Mouse (Mus musculus) spleen, adult 2 months (tissue): ENCODE results near the gene Upk1a. TPM values are rescaled to one million over a fixed set of nuclear protein-coding genes. Genes with fewer than 3 reads are reported as not detected.

Experiments
- DNase-seq, 2 experiments: peaks; one replicate each; pipeline versions ENCODE4 v3.0.0 to v3.0.0-alpha.2; 2012 to 2021; ENCODE audit warnings: low spot score in 2 of 2, low read depth in 1 of 2
- H3K27ac ChIP-seq: fragments of 200-500 bp; 2 replicates; pipeline ENCODE4 v1.5.1; 2012; ENCODE audit warnings: low read length, inconsistent platforms; ENCODE audit not compliant: insufficient read depth
- H3K27me3 ChIP-seq: fragments of 200-500 bp; 2 replicates; pipeline ENCODE4 v1.6.1; 2012; ENCODE audit warnings: mild to moderate bottlenecking, moderate library complexity, low read length, inconsistent platforms; ENCODE audit not compliant: control insufficient read depth, insufficient read depth
- H3K36me3 ChIP-seq: fragments of 200-500 bp; 2 replicates; pipeline ENCODE4 v1.6.1; 2012; ENCODE audit warnings: mild to moderate bottlenecking, low read length, inconsistent platforms; ENCODE audit not compliant: control insufficient read depth, insufficient read depth
- H3K4me1 ChIP-seq: fragments of 200-500 bp; 2 replicates; pipeline ENCODE4 v1.6.1; 2011; ENCODE audit warnings: inconsistent platforms; ENCODE audit not compliant: control insufficient read depth, insufficient read depth, insufficient read length
- H3K4me3 ChIP-seq: fragments of 200-500 bp; 2 replicates; pipeline ENCODE4 v1.5.1; 2011; ENCODE audit warnings: mild to moderate bottlenecking, inconsistent platforms; ENCODE audit not compliant: insufficient read depth, insufficient read length; ENCODE audit errors: extremely low read depth
- CTCF ChIP-seq: fragments of 200-500 bp; IDR thresholded peaks from 2 replicates; pipeline ENCODE4 v1.5.1; 2011; ENCODE audit warnings: mild to moderate bottlenecking, inconsistent platforms; ENCODE audit not compliant: insufficient read depth, insufficient read length, insufficient replicate concordance; ENCODE audit errors: extremely low read depth
- POLR2A ChIP-seq: fragments of 200-500 bp; IDR thresholded peaks from 2 replicates; pipeline ENCODE4 v1.6.1; 2011; ENCODE audit warnings: low read depth, low read length, inconsistent platforms
- WGBS: fragments of 180-500 bp; shearing (Covaris S2); methylation state at CpG from one replicate; pipeline ENCODE4 v1.1.7; 2018; 5-methylcytosine and 5-hydroxymethylcytosine counted together
- polyA plus RNA-seq: library from polyadenylated mRNA; depleted of rRNA; stranded (reverse); fragments of >200 nt; gene quantifications from 2 replicates; pipeline ENCODE4 v1.2.3, GENCODE M21; 2012

Gene Upk1a
- polyA plus RNA-seq, 1 experiment, result 0.88 TPM

DNA sequence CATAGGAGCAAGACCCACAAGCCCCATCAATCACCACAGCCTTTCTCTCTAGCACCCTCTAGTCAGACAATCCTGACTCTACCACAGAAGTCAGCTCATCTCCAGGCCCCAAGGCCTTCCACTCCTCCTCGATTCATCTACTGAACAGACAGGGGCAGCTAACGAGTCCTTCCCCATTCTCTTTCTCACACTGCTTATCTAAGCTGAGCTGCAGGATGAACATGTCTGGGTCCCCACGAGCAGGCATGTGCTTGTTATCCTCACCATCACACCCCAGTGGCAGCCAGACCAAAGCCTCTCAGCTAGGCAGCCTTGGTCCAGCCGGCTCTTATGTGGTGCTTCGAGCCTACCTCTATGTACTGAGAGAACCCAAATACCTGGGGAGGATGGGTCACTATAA, 40.3 kb downstream of the Upk1a start:
- WGBS, result 79% methylated on average over 5 of the region's 5 CpGs
- Histone ChIP-seq H3K27ac (no peak overlapping the region), H3K27me3 (no peaks in the 10 kb centered on the region), H3K4me1 (no peaks in the 10 kb centered on the region), H3K4me3 (no peak overlapping the region), H3K36me3 (peaks cover 60% of the 10 kb centered on the region)
- no peak for DNase-seq
- TF ChIP-seq POLR2A (no peak), CTCF (no peak)

DNA sequence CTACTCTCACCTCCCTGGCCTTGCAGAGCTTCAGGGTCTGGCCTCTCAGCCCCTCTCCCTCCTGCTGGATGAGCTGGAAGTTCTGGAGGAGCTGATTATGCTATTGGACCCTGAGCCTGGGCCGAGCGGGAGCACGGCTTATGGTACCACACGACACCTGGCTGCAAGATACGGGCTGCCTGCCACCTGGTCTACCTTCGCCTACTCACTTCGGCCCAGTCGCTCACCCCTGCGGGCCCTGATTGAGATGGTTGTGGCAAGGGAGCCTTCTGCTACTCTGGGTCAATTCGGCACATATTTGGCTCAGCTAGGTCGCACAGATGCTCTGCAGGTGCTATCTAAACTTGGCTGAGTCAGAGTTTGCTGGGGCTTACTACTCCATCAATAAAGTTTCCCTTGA, 45.1 kb downstream of the Upk1a start:
- no peak for DNase-seq
- no peaks in the 10 kb centered on the region for H3K27me3 ChIP-seq
- WGBS, result 97% methylated on average over 11 of the region's 11 CpGs
- peaks cover 19% of the 10 kb centered on the region for H3K36me3 ChIP-seq
- no peak overlapping the region for H3K27ac ChIP-seq
- TF ChIP-seq POLR2A, result no peak
- no peak for TF ChIP-seq CTCF
- peaks cover 2% of the 10 kb centered on the region; the same call in 1 of the 2 replicates for H3K4me1 ChIP-seq
- no peak overlapping the region for H3K4me3 ChIP-seq

DNA sequence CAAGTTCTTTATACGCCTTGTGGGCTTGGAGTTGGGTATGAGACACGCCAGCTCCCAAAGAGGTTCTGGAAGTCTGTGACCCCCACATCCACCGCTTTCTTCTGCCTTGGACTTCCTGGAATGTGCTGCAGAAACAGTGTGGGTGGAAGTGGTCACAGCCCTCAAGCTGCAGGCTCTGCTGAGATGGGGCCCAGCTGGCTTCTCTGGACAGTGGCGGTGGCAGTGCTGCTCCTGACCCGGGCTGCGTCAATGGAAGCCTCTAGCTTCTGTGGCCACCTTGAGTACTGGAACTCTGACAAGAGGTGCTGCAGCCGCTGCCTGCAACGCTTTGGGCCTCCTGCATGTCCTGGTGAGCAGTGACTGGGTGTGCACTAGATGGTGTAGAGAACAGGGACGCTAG, 46.6 kb downstream of the Upk1a start:
- Histone ChIP-seq H3K36me3 (peaks cover 16% of the 10 kb centered on the region), H3K27ac (no peak overlapping the region), H3K27me3 (no peaks in the 10 kb centered on the region), H3K4me1 (peaks cover 2% of the 10 kb centered on the region; the same call in 1 of the 2 replicates), H3K4me3 (no peak overlapping the region)
- WGBS, result 79% methylated on average over 9 of the region's 9 CpGs
- no peak for TF ChIP-seq POLR2A
- no peak for TF ChIP-seq CTCF
- no peak for DNase-seq

DNA sequence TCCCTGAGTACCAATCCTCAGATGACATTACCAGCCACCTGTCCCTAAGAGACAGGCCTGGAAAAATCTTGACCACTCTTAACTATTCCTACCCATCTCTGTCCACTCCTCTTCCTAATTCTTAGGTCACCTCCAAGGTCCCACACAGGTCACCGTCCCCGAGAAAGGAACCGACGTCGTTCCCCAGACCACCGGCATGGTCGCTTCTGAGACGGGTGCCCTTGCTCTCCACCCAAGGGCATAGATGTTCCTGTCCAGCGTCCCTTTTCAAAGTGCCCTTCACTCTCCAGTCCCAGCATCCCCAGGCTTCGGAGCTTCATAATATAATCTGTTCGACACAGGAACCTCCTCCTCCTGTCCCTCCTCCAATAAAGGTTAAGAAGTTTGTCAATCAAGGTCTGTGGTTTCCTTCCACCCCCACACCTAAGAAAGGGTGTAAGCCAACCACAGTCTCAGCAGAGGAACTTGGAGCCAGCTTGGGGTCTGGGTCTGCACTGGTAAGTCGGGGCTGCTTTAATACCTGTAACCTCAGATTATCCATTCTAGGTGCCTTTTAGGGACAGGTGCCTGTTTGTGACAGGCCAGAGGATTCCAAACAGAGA, 47.6 kb downstream of the Upk1a start, which contains the start of gene Igflr1:
Igflr1 (plus strand) TSS at position 458 of the 602 bp plus-strand sequence.
- DNase-seq, result no peak
- WGBS, result 83% methylated on average over 12 of the region's 12 CpGs
- Histone ChIP-seq H3K27me3 (no peaks in the 10 kb centered on the region), H3K36me3 (peaks cover 14% of the 10 kb centered on the region), H3K4me1 (peaks cover 2% of the 10 kb centered on the region; the same call in 1 of the 2 replicates), H3K4me3 (no peak within 1 kb of the TSS), H3K27ac (peak within 1 kb of the TSS; percentile 47)
- TF ChIP-seq CTCF (no peak), POLR2A (no peak)

DNA sequence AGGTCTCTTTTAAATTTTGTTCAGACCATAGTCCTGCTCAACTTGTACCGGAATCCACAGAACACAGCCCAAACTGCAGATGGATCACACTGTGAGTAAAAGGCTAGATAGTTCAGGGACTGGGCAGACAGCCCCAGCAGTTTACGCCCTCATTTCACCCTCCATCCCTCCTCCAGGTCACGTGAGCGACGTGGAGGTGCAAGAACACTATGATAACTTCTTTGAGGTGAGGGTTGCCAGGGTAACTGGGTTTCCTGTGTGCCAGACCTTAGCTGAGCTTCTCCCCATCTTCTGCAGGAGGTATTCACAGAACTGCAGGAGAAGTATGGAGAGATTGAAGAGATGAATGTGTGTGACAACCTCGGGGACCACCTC, 48.8 kb downstream of the Upk1a start:
- Histone ChIP-seq H3K36me3 (peaks cover 3% of the 10 kb centered on the region), H3K27ac (peak overlapping the region; percentile 95), H3K4me1 (peaks cover 2% of the 10 kb centered on the region; the same call in 1 of the 2 replicates), H3K4me3 (peak overlapping the region; percentile 90), H3K27me3 (no peaks in the 10 kb centered on the region)
- TF ChIP-seq CTCF, result no peak
- DNase-seq, result peak in 1 of 2 experiments; percentile 42
- WGBS, result 21% methylated on average over 6 of the region's 6 CpGs

DNA sequence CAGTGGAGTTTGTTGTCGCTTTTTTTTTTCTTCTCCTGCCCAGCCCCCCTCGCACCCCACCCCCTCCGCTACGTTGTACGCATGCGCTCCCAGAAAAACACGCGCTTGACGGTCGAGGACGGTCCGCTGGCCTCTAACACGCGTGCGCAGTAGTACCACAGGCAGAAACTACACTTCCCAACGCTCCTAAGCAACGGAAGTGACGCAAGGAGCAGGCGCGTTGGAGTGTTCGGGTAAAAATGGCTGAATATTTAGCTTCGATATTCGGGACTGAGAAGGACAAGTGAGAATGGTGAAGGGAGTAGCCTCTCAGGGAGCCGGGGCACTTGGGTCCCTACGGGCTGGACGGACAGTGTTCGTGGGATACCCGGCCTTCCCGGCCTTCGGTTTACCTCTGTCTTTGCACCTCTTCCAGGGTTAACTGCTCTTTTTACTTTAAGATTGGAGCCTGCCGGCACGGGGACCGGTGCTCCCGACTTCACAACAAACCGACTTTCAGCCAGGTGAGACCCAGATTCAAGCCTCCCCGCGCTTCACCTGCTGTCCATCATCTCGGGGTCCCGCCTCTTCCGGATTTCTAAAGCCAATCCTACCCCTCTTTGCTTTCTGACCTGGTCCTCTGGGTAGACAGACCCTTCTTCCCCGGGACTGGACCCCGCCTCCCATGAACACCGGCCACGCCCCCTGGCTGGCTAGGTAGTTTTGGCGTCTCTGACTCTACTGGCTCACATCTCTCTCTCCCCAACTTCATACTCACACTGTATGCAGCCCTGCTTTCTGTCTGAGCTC, 49.3 kb downstream of the Upk1a start, which contains the start of the genes U2af1l4, Gm49396 and Psenen:
U2af1l4 (plus strand) TSS at position 185 of the 789 bp plus-strand sequence.
Gm49396 (plus strand) TSS at position 228 of the 789 bp plus-strand sequence.
Psenen (minus strand) TSS at position 511 of the 789 bp plus-strand sequence.
- TF ChIP-seq POLR2A, result no peak; the same call in 1 of the 2 replicates
- TF ChIP-seq CTCF, result no peak
- DNase-seq, result peak; percentile 95 to 98
- Histone ChIP-seq H3K4me3 (peak within 1 kb of the TSS; percentile 90), H3K36me3 (peaks cover 2% of the 10 kb centered on the region; the same call in 1 of the 2 replicates), H3K27me3 (no peaks in the 10 kb centered on the region), H3K4me1 (peaks cover 6% of the 10 kb centered on the region; the same call in 1 of the 2 replicates), H3K27ac (peak within 1 kb of the TSS; percentile 95)
- WGBS, result under 1% methylated on average over 45 of the region's 45 CpGs

DNA sequence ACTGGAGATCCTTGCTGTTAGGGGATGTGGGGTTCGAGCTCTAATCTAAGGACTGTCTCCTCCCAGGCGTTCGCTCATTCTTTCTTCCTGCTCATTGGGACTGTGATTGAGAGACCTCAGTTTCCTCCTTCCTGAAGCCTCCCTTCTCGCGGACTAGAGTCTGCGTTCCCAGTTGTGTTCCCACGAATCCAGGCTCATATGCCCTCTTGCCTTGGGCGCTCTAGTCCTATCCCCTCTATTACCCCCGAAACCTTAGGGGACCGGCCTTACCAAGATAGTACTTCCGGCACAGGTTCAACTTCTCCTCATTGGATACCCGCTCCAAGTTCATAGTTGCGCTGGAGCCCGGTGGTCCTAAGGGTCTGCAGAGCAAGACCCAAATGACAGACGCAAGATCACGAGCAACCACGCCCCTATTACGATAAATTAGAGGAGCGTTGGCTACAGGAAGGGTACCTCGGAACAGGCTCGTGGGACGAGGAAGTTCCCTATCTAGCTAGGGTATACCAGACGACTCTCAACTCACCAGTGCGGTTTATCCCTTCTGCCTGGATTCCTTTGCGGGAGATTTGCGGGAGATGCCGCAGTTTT, 50.0 kb downstream of the Upk1a start:
- peak overlapping the region; percentile 79 for H3K4me3 ChIP-seq
- peaks cover 4% of the 10 kb centered on the region; the same call in 1 of the 2 replicates for H3K36me3 ChIP-seq
- H3K4me1 ChIP-seq, result peaks cover 6% of the 10 kb centered on the region; the same call in 1 of the 2 replicates
- DNase-seq, result no peak
- TF ChIP-seq CTCF, result no peak
- TF ChIP-seq POLR2A, result no peak; the same call in 1 of the 2 replicates
- H3K27ac ChIP-seq, result peak overlapping the region; percentile 84
- under 1% methylated on average over 27 of the region's 27 CpGs for WGBS
- H3K27me3 ChIP-seq, result no peaks in the 10 kb centered on the region
